Mouse (Mus musculus): Measurements from ENCODE around the gene Srbd1. TPM values are rescaled to one million over a fixed set of nuclear protein-coding genes. Genes with fewer than 3 reads are reported as not detected.

The Srbd1 gene
- polyA plus RNA-seq, 1 experiment from 2014 or later = 11.6 TPM

DNA sequence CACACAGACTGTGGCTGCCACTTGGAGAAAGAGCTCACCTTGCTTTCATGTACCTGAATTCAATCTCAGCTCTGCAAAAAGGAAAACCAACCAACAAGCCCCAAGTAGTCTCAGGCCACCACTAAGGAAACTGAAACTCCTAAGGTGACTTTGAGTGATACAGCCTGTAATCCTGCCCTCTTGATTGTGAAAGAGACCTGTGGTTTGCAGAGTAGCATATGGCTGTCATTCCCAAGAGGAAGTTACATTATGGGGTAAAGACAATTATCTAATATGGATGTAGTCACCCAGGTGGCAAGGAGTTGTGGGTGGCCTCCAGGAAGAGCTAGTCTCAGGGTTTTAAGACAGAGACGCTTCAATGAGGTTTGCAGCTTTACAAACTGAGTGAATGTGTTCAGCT lies 125.2 kb downstream of the Srbd1 start:
- Histone ChIP-seq H3K36me3 (ENCODE audit: control insufficient read depth, insufficient read depth, low read length) (no peaks in the 10 kb centered on the region), H3K4me3 (ENCODE audit: low read length) (no peak overlapping the region), H3K4me2 (replicated peaks; ENCODE audit: low read depth, low read length) (no peak overlapping the region), H3K4me1 (ENCODE audit: control insufficient read depth, insufficient read depth, low read length) (no peaks in the 10 kb centered on the region), H3K9ac (ENCODE audit: low read depth, low read length) (no peak overlapping the region), H3K27me3 (ENCODE audit: control insufficient read depth, insufficient read depth, low read length) (no peaks in the 10 kb centered on the region), H3K27ac (ENCODE audit: low read depth, low read length) (no peak overlapping the region), H3K9me3 (ENCODE audit: control insufficient read depth, low read length) (peaks cover 11% of the 10 kb centered on the region; the same call in 1 of the 2 replicates)
- ATAC-seq (ENCODE audit: low FRiP score, low TSS enrichment) = no peak
- WGBS = 88% methylated on average over 1 of the region's 1 CpGs

DNA sequence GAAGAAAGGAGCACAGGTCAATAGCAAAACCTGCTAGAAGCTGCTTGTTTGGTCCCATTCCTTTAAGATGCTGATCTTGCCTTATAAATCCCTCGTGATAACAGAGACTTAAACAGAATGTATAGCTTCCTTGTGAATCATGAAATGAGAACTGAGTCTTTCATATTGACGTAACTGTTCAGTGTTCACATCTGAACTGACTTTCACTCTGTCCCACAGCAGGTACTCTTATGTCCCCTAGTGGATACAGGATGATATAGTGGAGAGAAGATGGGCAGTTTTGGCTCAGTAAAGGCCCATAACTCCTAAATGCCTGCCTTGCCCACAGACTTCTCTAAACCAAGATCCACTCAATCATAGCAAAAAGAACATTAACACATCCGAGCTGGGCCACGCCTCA lies 130.7 kb downstream of the Srbd1 start:
- Histone ChIP-seq H3K36me3 (ENCODE audit: control insufficient read depth, insufficient read depth, low read length) (no peaks in the 10 kb centered on the region), H3K4me3 (ENCODE audit: low read length) (no peak overlapping the region), H3K9ac (ENCODE audit: low read depth, low read length) (no peak overlapping the region), H3K27ac (ENCODE audit: low read depth, low read length) (no peak overlapping the region), H3K9me3 (ENCODE audit: control insufficient read depth, low read length) (peaks cover 8% of the 10 kb centered on the region; the same call in 1 of the 2 replicates), H3K27me3 (ENCODE audit: control insufficient read depth, insufficient read depth, low read length) (no peaks in the 10 kb centered on the region), H3K4me1 (ENCODE audit: control insufficient read depth, insufficient read depth, low read length) (no peaks in the 10 kb centered on the region), H3K4me2 (replicated peaks; ENCODE audit: low read depth, low read length) (no peak overlapping the region)
- 64% methylated on average over 4 of the region's 4 CpGs for WGBS
- 0 out of 2 replicates have a peak, but pooled peaks have one; percentile 39 for ATAC-seq (ENCODE audit: low FRiP score, low TSS enrichment)

DNA sequence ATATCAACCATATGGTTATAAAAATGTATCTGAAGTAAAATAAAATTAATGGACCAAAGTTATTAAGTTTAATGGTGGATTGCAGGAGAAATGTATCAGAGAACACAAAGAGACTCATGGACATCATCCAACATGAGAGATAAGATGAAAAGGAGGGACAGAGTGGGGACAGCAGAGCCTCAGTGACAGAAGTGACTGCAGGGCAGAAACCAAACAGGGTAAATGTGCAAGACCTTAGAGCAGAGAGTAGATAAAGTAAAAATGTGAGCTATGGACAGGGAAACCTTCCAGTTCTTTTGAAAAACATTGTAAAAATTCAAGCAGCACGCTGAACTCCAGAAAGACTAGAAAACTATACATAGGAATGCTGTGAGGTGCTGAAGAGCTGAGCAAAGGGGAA lies 132.4 kb downstream of the Srbd1 start:
- no peak for ATAC-seq (ENCODE audit: low FRiP score, low TSS enrichment)
- H3K36me3 ChIP-seq (ENCODE audit: control insufficient read depth, insufficient read depth, low read length) = no peaks in the 10 kb centered on the region
- H3K9me3 ChIP-seq (ENCODE audit: control insufficient read depth, low read length) = 0 out of 2 replicates have a peak, but pooled peaks cover 4% of the 10 kb centered on the region
- H3K4me2 ChIP-seq (replicated peaks; ENCODE audit: low read depth, low read length) = no peak overlapping the region
- WGBS = 59% methylated on average over 1 of the region's 1 CpGs
- H3K4me3 ChIP-seq (ENCODE audit: low read length) = no peak overlapping the region
- no peak overlapping the region for H3K9ac ChIP-seq (ENCODE audit: low read depth, low read length)
- H3K27me3 ChIP-seq (ENCODE audit: control insufficient read depth, insufficient read depth, low read length) = no peaks in the 10 kb centered on the region
- no peak overlapping the region for H3K27ac ChIP-seq (ENCODE audit: low read depth, low read length)
- H3K4me1 ChIP-seq (ENCODE audit: control insufficient read depth, insufficient read depth, low read length) = peaks cover 8% of the 10 kb centered on the region; the same call in 1 of the 2 replicates

DNA sequence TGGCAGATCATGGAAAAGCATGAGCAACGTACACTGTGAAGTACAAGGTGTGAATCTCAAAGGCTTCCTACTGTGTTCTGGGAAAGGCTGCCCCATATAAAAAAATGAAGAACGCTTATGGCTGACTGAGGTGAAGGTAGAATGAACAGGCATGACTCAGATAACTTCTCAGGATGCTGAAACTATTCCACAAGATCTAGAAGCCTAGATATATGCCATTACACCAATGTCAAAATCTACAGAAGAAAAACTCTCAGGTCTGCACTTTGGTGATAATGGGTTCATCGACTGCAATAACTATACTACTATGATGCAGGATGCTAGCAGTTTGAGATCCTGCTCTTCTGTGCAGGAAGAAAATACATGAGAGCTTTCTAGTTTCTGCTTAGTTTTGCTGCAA lies 133.1 kb downstream of the Srbd1 start:
- Histone ChIP-seq H3K27ac (ENCODE audit: low read depth, low read length) (no peak overlapping the region), H3K9ac (ENCODE audit: low read depth, low read length) (no peak overlapping the region), H3K4me1 (ENCODE audit: control insufficient read depth, insufficient read depth, low read length) (peaks cover 8% of the 10 kb centered on the region; the same call in 1 of the 2 replicates), H3K4me3 (ENCODE audit: low read length) (no peak overlapping the region), H3K4me2 (replicated peaks; ENCODE audit: low read depth, low read length) (no peak overlapping the region), H3K36me3 (ENCODE audit: control insufficient read depth, insufficient read depth, low read length) (no peaks in the 10 kb centered on the region), H3K9me3 (ENCODE audit: control insufficient read depth, low read length) (0 out of 2 replicates have a peak, but pooled peaks cover 4% of the 10 kb centered on the region), H3K27me3 (ENCODE audit: control insufficient read depth, insufficient read depth, low read length) (no peaks in the 10 kb centered on the region)
- no peak for ATAC-seq (ENCODE audit: low FRiP score, low TSS enrichment)
- 90% methylated on average over 3 of the region's 3 CpGs for WGBS

DNA sequence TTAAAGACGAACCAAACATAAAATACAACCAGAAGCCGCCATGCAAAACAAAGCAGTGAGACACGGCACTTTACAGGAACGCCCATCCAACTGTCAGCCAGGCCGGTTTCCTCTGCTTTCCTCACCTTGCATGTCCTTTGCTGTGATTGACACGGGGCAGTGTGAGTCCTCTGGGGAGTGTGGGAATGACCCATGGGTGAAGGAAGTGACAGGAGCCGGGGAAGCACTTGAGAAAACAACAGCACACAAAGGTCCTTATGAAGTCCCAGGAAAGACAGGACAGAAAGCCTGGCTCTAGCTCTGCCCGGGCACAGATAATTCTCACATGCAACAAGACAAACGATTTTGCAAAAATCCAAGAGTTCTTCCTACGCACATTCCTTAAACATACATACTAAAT lies 136.6 kb downstream of the Srbd1 start:
- ATAC-seq (ENCODE audit: low FRiP score, low TSS enrichment) = no peak
- Histone ChIP-seq H3K9me3 (ENCODE audit: control insufficient read depth, low read length) (0 out of 2 replicates have a peak, but pooled peaks cover 4% of the 10 kb centered on the region), H3K27ac (ENCODE audit: low read depth, low read length) (no peak overlapping the region), H3K36me3 (ENCODE audit: control insufficient read depth, insufficient read depth, low read length) (no peaks in the 10 kb centered on the region), H3K27me3 (ENCODE audit: control insufficient read depth, insufficient read depth, low read length) (no peaks in the 10 kb centered on the region), H3K4me3 (ENCODE audit: low read length) (no peak overlapping the region), H3K9ac (ENCODE audit: low read depth, low read length) (no peak overlapping the region), H3K4me1 (ENCODE audit: control insufficient read depth, insufficient read depth, low read length) (peaks cover 8% of the 10 kb centered on the region; the same call in 1 of the 2 replicates), H3K4me2 (replicated peaks; ENCODE audit: low read depth, low read length) (no peak overlapping the region)
- 33% methylated on average over 10 of the region's 10 CpGs for WGBS

DNA sequence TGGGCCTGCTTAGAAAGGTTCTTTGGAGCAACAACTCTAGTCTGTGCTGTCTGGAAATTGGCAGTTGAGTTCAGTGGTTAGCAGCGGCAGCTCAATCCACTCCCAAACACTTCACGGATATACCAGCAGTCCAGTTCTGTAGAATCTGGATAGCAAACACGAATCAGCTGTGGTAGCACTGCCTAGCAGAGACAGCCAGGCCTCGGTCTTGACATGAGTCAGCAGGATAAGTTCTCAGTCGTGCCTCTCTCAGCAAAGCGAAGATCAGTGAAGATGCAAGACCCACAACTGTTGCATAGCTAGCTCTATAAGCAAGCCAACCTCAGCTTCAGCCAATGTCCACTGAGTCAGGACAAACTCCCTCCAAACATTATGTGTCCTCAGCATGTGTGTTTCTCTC lies 142.9 kb downstream of the Srbd1 start:
- Histone ChIP-seq H3K4me2 (replicated peaks; ENCODE audit: low read depth, low read length) (no peak overlapping the region), H3K9ac (ENCODE audit: low read depth, low read length) (no peak overlapping the region), H3K4me1 (ENCODE audit: control insufficient read depth, insufficient read depth, low read length) (no peaks in the 10 kb centered on the region), H3K9me3 (ENCODE audit: control insufficient read depth, low read length) (peaks cover 9% of the 10 kb centered on the region; the same call in 1 of the 2 replicates), H3K36me3 (ENCODE audit: control insufficient read depth, insufficient read depth, low read length) (0 out of 2 replicates have a peak, but pooled peaks cover 5% of the 10 kb centered on the region), H3K27me3 (ENCODE audit: control insufficient read depth, insufficient read depth, low read length) (no peaks in the 10 kb centered on the region), H3K27ac (ENCODE audit: low read depth, low read length) (no peak overlapping the region), H3K4me3 (ENCODE audit: low read length) (no peak overlapping the region)
- WGBS = 95% methylated on average over 6 of the region's 6 CpGs
- no peak for ATAC-seq (ENCODE audit: low FRiP score, low TSS enrichment)

DNA sequence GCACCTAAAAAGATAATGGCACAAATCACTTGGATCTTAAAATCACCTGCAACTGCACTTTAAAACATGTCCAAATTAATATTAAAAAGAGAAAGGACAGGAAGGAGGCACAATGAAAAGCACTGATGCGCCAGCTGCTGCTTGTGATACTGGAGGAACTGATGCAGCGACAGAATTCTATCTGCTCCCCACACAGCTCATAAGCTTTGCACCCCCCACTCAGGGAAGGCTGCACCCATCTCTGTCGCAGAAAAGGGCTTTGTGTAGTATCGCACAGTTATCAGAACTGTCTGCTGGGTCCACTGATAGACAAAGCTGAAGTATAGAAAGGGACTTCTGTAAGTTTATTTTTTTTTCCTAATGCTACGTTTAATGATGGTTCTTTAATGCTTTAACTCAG lies 143.3 kb downstream of the Srbd1 start:
- H3K27me3 ChIP-seq (ENCODE audit: control insufficient read depth, insufficient read depth, low read length) = no peaks in the 10 kb centered on the region
- WGBS = 91% methylated on average over 5 of the region's 5 CpGs
- no peak overlapping the region for H3K4me2 ChIP-seq (replicated peaks; ENCODE audit: low read depth, low read length)
- no peak overlapping the region for H3K27ac ChIP-seq (ENCODE audit: low read depth, low read length)
- no peaks in the 10 kb centered on the region for H3K4me1 ChIP-seq (ENCODE audit: control insufficient read depth, insufficient read depth, low read length)
- H3K9ac ChIP-seq (ENCODE audit: low read depth, low read length) = no peak overlapping the region
- no peak for ATAC-seq (ENCODE audit: low FRiP score, low TSS enrichment)
- 0 out of 2 replicates have a peak, but pooled peaks cover 5% of the 10 kb centered on the region for H3K36me3 ChIP-seq (ENCODE audit: control insufficient read depth, insufficient read depth, low read length)
- no peak overlapping the region for H3K4me3 ChIP-seq (ENCODE audit: low read length)
- H3K9me3 ChIP-seq (ENCODE audit: control insufficient read depth, low read length) = peaks cover 9% of the 10 kb centered on the region; the same call in 1 of the 2 replicates

DNA sequence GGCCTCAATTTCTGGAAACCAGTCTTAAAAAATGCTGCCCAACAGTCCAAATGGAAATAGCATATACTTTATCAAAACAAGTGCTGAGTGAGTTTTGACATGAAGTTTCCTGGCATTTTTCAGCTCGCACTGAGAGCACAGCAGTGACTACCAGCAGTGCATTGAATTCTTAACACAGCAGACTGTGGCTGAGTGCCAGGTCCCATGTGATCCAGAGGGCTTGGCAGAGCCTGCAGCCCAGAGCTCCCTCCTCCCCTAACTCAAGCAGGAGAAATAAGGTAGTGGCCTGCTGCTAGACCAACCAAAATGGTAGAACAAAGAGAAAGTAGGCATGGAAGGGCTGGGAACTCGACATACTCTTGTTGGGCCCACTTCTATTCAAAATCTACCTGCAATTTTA lies 149.2 kb downstream of the Srbd1 start:
- ATAC-seq (ENCODE audit: low FRiP score, low TSS enrichment) = no peak
- Histone ChIP-seq H3K27ac (ENCODE audit: low read depth, low read length) (no peak overlapping the region), H3K36me3 (ENCODE audit: control insufficient read depth, insufficient read depth, low read length) (peaks cover 8% of the 10 kb centered on the region; the same call in 1 of the 2 replicates), H3K9ac (ENCODE audit: low read depth, low read length) (no peak overlapping the region), H3K9me3 (ENCODE audit: control insufficient read depth, low read length) (peaks cover 9% of the 10 kb centered on the region; the same call in 1 of the 2 replicates), H3K27me3 (ENCODE audit: control insufficient read depth, insufficient read depth, low read length) (no peaks in the 10 kb centered on the region), H3K4me1 (ENCODE audit: control insufficient read depth, insufficient read depth, low read length) (no peaks in the 10 kb centered on the region), H3K4me2 (replicated peaks; ENCODE audit: low read depth, low read length) (no peak overlapping the region), H3K4me3 (ENCODE audit: low read length) (no peak overlapping the region)
- 83% methylated on average over 2 of the region's 2 CpGs for WGBS

DNA sequence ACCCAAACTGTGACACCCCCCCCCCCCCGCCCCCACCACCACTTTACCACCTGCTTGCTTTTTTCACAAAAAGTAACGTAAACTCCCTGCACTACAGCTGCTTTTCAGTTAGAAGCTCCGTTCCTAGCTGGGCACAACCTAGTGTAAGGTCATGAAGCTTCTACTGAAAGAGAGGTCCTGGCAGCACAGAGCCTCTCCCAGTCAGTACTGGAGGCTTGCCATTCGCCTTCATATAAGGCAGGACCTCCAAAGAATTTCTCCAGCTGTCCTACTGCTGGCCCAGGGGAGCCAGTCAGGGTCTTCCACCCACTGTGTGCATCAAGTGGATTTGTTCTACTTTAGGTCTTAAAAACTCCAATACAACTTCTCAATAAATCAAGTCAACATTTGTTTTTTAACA lies 149.9 kb downstream of the Srbd1 start:
- H3K4me3 ChIP-seq (ENCODE audit: low read length) = no peak overlapping the region
- ATAC-seq (ENCODE audit: low FRiP score, low TSS enrichment) = no peak
- H3K27ac ChIP-seq (ENCODE audit: low read depth, low read length) = no peak overlapping the region
- no peaks in the 10 kb centered on the region for H3K27me3 ChIP-seq (ENCODE audit: control insufficient read depth, insufficient read depth, low read length)
- H3K9me3 ChIP-seq (ENCODE audit: control insufficient read depth, low read length) = peaks cover 9% of the 10 kb centered on the region; the same call in 1 of the 2 replicates
- no peaks in the 10 kb centered on the region for H3K4me1 ChIP-seq (ENCODE audit: control insufficient read depth, insufficient read depth, low read length)
- H3K36me3 ChIP-seq (ENCODE audit: control insufficient read depth, insufficient read depth, low read length) = peaks cover 4% of the 10 kb centered on the region; the same call in 1 of the 2 replicates
- no peak overlapping the region for H3K9ac ChIP-seq (ENCODE audit: low read depth, low read length)
- H3K4me2 ChIP-seq (replicated peaks; ENCODE audit: low read depth, low read length) = no peak overlapping the region
- 89% methylated on average over 3 of the region's 4 CpGs for WGBS

All from kidney, embryonic 14.5 days (tissue).